Mouse (Mus musculus): Measurements from ENCODE around the gene Myog.
"Not testable (repeated sequence)": the region's sequence is repeated elsewhere in the genome, so short reads cannot be mapped to it uniquely, and the experiment has no call there.

Gene Myog

GRCm38 (mm10) chr1:134289598-134290099 lies at the start of gene Myog:
Gene Myog, plus strand, starts transcription at chr1:134289989.
- DNase-seq (ENCODE audit: low spot score in 2 of 2): no peak

GRCm38 (mm10) chr1:134240701-134241100 lies 49.1 kb upstream of the Myog start:
- DNase-seq (ENCODE audit: low spot score in 2 of 2): no peak

DNA sequence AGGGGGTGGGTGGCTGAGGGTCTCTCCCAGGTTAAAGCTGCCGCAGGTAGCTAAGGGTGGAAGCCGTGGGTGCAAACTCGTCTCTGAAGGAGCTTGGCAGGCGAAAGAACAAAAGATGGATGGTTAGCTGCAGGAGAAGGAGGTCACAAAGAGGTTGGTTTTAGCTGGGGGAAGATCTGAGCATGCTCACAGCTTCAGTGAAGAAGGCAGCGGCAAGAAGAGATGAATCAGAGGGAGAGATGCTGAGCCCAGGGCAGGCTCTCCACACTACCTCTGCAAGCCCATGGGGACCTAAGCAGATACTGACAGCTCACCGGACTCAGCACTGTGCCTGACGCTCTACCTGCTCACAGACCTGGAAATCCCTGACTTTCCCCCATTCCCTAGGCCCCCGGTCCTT lies 48.5 kb upstream of the Myog start:
- no peak for DNase-seq (ENCODE audit: low spot score in 2 of 2)

DNA sequence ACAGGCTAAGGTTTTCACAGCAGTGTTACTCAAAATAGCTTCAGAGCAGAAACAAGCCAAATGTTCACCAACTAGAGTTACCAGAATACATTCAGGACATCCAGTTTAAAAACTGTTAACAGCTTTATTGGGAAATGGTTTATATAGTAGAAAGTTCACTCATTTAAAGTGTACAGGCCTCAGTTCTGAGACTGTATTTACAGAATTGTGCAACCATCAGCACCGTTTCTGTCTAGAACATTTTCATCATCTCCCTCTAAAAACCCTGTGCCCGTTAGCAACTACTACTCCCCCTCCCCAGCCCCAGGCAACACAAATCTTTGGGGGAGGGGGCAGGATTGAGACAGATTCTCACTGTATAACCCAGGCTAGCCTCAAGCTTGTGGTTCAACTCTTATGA lies 47.5 kb upstream of the Myog start:
- DNase-seq (ENCODE audit: low spot score in 2 of 2): no peak

- no peak for DNase-seq (ENCODE audit: low spot score in 2 of 2)
Observed at GRCm38 (mm10) chr1:134243505-134243904, 46.3 kb upstream of the Myog start.

- DNase-seq (ENCODE audit: low spot score in 2 of 2): peak; percentile 76 to 95
Observed at GRCm38 (mm10) chr1:134243948-134244914, 45.6 kb upstream of the Myog start.

DNA sequence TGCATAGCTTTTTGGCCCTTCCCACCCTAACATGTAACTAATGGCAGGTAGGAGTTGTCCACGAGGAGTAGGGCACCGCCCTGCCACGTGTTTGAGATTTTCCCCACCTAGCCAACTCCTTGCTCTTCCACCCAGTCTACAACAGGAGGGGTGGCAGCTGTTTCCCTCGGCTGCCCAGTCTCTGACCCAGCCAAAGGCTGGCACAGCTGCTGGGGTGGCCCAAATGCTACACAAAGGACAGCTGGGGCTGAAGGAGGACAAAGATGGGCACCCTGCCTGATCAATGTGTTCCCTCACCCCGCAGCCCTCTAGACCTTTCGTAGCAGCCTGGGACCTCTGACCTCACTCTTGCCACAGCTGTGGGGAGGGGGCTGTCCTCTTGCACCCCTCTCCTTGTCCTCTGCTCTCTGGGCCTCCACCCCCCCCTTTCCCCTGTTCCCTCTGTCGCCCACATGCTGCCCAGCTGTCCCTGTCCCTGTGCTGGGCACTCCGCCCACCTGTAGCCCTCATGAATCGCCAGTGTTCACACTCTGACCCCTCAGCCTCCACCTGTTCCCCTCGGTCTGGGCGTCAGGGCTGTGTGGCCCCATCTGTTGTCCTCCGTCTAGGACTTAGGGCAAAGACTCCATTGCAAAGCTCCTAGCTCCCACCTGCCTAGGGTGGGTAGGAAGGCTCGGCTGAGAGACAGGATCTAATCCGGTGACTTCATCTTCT lies 44.6 kb upstream of the Myog start:
- DNase-seq (ENCODE audit: low spot score in 2 of 2): no peak

- DNase-seq (ENCODE audit: low spot score in 2 of 2): peak in 1 of 2 experiments; percentile 35
Observed at GRCm38 (mm10) chr1:134246590-134246989, 43.2 kb upstream of the Myog start.

DNA sequence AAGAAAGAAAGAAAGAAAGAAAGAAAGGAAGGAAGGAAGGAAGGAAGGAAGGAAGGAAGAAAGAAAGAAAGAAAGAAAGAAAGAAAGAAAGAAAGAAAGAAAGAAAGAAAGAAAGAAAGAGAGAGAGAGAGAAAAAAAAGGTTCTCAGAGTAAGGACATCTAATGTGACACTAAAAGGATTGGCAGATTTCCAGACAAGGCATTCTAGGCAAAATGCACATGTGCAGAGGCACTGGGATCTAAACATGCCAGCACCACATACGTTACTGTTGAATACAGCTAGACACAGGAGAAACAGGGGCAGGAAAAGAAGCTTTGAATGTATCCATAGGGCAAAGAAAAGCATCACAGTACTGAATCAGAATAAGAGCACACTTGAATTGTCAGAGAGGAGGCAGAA lies 40.1 kb upstream of the Myog start:
- DNase-seq (ENCODE audit: low spot score in 2 of 2): not testable (repeated sequence)

DNA sequence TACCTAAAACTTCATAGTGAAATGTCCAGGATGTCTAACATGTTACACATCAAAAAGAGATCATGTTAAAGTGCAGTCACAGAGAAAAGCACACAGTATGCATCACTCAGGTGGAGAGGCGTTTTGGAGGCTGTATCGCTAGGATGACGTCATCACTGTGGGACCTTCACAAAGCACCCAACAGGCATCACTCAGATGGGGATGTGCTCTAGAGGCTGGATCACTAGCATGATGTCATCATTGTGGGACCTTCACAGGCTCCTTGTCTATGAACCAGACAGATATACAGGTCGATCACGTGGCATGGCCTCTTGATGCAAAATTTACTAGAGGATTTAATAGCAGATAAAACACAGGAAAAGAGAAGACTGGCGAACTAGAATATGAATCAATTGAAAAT lies 25.4 kb upstream of the Myog start:
- DNase-seq (ENCODE audit: low spot score in 2 of 2): no peak

DNA sequence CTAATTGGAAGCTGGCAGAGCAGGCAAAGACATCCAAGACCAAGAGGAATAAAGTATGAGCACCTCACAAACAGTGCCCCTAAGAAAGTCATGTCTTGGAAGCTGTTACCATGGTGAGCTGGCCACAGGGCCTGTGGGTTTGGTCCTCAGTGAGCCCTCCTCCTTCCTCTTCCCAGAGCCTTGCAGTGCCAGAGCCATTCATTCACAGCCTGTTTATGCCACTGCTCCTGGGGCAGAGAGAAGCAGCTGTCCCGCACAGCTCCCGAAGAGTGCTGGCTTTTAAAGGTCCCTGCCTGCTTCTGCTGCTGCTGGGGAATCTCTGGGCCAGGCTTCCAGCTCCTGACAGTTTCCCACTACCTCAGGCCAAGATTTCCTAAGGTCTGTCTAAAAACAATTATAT lies 24.0 kb upstream of the Myog start:
- DNase-seq (ENCODE audit: low spot score in 2 of 2): no peak

- no peak for DNase-seq (ENCODE audit: low spot score in 2 of 2)
Observed at GRCm38 (mm10) chr1:134270026-134270425, 19.8 kb upstream of the Myog start.

- no peak for DNase-seq (ENCODE audit: low spot score in 2 of 2)
Observed at GRCm38 (mm10) chr1:134272754-134273250, 17.0 kb upstream of the Myog start.

DNA sequence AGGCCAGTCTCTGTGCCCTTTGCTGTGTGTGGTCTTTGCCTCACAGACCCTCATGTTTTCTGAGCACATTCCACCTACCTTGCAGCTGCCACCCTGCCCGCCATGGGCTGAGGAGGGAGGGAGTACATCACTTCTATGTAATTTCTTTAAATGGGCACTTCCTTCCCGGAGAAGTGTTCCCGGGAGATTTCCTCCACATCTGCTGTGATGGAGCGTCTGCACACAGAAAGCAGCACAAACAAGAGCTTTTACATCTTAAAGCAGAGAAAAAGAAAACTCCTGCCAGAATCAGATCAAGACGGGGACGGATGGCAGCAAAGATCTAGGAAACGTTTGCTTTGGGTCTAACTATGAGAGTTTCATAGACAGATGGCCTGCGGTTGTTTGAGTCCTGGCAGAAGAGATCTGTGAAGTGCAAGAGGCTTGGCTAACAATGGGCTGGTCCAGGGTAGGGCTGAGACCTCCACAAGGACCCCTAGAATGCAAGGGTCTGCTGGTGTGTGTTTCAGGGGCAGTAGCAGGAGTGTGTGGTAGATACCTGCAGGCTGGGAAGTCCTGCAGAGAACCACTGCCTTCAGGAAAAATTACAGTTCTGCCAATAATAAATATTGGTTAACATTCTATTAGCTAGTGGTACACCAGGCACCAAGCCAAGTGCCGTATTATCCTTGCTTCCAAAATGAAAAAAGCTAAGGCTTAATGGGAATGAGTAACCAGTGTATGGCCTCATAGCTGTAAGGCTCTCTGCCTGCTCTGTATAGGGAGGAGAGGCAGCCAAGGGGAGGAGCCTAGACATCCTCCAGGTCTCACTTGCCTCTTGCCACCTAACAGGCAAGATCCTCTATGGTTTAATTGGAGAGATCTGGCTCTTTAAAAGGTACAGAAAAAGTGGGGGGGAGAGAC lies 16.0 kb upstream of the Myog start:
- DNase-seq (ENCODE audit: low spot score in 2 of 2): peak in 1 of 2 experiments; percentile 59

- peak in 1 of 2 experiments; percentile 40 for DNase-seq (ENCODE audit: low spot score in 2 of 2)
Observed at GRCm38 (mm10) chr1:134274483-134274920, 15.3 kb upstream of the Myog start.

GRCm38 (mm10) chr1:134275616-134276464 lies 13.9 kb upstream of the Myog start:
- peak in 1 of 2 experiments; percentile 64 for DNase-seq (ENCODE audit: low spot score in 2 of 2)

DNA sequence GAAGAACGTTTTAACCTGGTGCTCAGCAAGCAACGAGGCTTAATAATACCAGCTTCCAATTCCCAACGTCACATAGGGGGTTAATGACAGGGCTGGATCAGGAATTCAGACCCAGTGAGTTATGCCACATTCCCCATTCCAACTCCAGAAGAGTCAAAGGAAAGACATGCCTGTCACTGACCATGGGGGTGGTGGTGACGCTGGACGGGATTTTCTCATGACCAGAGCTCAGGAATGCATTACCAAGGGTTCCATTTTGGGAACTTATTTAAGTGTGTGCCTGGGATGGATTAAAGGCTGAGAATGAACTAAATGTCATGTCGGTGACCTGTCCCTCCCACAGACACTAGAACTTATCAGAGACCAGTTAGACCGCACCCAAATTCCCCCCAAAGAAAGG lies 13.0 kb upstream of the Myog start:
- no peak for DNase-seq (ENCODE audit: low spot score in 2 of 2)

DNA sequence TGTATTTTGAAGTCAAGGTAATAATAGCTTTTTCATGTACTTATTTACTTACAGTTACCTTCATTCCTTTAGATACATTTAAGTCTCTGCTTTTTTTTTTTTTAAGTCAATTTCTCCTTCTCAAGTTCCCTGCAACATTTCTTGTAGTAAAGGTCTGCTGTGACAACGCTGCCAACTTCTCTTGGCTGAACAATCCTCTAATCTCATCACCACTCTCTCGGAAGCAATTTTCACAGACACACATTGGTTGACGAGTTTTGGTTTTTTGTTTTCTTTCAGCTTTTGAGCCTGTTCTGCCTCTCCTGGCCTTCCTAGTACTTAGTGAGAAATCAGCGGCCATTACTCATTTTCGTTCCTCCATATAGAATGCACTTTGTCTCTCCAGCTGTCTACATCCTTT lies 9.6 kb upstream of the Myog start:
- DNase-seq (ENCODE audit: low spot score in 2 of 2): no peak

DNA sequence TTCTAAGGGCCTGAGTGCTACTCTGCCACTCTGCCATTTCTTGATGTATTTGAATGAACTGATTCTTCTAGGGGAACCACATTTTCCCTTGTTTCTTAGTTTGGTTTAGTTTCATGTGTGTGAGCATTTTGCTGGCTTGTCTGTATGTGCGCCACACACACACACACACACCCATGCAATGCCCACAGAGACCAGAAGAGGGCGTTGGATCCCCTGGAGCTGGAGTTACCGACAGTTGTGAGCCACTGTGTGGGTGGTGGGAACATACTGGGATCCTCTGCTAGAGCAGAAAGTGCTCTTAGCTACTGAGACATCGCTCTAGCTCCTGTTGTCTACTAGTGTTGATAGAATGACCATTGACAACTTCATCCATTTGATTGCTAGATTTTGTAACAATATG lies 8.2 kb upstream of the Myog start:
- DNase-seq (ENCODE audit: low spot score in 2 of 2): no peak

- DNase-seq (ENCODE audit: low spot score in 2 of 2): no peak
Observed at GRCm38 (mm10) chr1:134282342-134282741, 7.4 kb upstream of the Myog start.
